Mouse (Mus musculus) ES-Bruce4 (cell line): ENCODE measurements around the gene Sik1. TPM values are rescaled to one million over a fixed set of nuclear protein-coding genes. Genes with fewer than 3 reads are reported as not detected.

Source experiments
- H3K27ac ChIP-seq: 2 replicates; pipeline ENCODE4 v1.5.1; 2012; ENCODE audit warnings: low read length, inconsistent platforms; ENCODE audit not compliant: insufficient read depth
- H3K27me3 ChIP-seq: 2 replicates; pipeline ENCODE4 v1.6.1; 2012; ENCODE audit warnings: mild to moderate bottlenecking, low read length, inconsistent platforms; ENCODE audit not compliant: control insufficient read depth, poor library complexity, insufficient read depth, severe bottlenecking
- H3K36me3 ChIP-seq: 2 replicates; pipeline ENCODE4 v1.6.1; 2012; ENCODE audit warnings: inconsistent platforms, mild to moderate bottlenecking, low read length, moderate library complexity; ENCODE audit not compliant: control insufficient read depth, poor library complexity, insufficient read depth, severe bottlenecking
- H3K4me1 ChIP-seq: one replicate; pipeline ENCODE4 v1.8.1; 2011; ENCODE audit warnings: low read length; ENCODE audit not compliant: control insufficient read depth, insufficient read depth
- H3K4me3 ChIP-seq: 2 replicates; pipeline ENCODE4 v1.5.1; 2011; ENCODE audit warnings: low read depth, mild to moderate bottlenecking, low read length
- H3K9ac ChIP-seq: 2 replicates; pipeline ENCODE4 v1.6.1; 2012; ENCODE audit warnings: low read depth, mild to moderate bottlenecking, inconsistent platforms; ENCODE audit not compliant: poor library complexity, severe bottlenecking
- H3K9me3 ChIP-seq: replicated peaks from 2 replicates; pipeline ENCODE4 v1.6.1; 2012; ENCODE audit warnings: mild to moderate bottlenecking, low read length, inconsistent platforms; ENCODE audit not compliant: control insufficient read depth, poor library complexity, insufficient read depth, severe bottlenecking
- CTCF ChIP-seq: IDR thresholded peaks from one replicate; pipeline ENCODE4 v1.8.1; 2011; ENCODE audit warnings: low read depth, low read length
- EP300 ChIP-seq: IDR thresholded peaks from 2 replicates; pipeline ENCODE4 v1.6.1; 2011; ENCODE audit warnings: low read depth, low read length; ENCODE audit not compliant: insufficient read depth
- POLR2A ChIP-seq: IDR thresholded peaks from one replicate; pipeline ENCODE4 v1.8.1; 2011; ENCODE audit warnings: low read length; ENCODE audit not compliant: insufficient read depth
- polyA plus RNA-seq: library from polyadenylated mRNA; stranded (reverse); fragments of >200 nt; gene quantifications from 2 replicates; pipeline ENCODE4 v1.2.4, GENCODE M21; 2011; ENCODE audit warnings: low read depth; ENCODE audit not compliant: missing spikeins, insufficient read depth, insufficient read length

Gene Sik1
- polyA plus RNA-seq, 1 experiment = 45.1 TPM

DNA sequence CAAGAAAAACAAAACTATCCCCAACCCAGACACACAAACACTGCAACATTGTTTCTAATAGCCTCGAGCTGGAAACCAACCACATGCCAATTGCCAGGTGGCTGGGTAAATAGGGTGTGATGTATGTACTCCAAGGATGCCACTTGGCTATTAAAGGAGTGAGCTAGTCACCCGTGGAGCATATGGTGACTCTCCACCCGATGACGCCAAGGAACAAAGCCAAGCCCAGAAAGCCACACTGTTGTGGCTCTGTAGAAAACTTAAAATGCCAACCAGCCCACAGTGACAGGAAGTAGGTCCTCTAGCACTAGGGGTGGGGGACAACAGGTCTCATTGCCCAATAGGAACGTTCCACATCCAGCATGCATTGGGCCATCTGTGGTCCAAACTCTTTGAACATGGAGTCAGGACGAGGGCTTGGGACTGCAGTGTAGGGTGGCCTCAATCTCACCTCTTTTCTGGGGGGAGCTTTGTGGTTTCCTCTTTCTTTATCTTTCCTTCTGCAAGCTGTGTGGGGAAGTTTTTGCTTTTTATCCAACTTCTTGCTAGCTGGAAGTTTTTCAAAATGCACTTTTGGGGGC, 15.1 kb downstream of the Sik1 start:
- H3K4me1 ChIP-seq = peaks cover 9% of the 10 kb centered on the region
- H3K9me3 ChIP-seq = 0 out of 2 replicates have a peak, but pooled peaks cover 4% of the 10 kb centered on the region
- H3K27ac ChIP-seq = peak overlapping the region; percentile 54; the same call in 1 of the 2 replicates
- H3K36me3 ChIP-seq = peaks cover 3% of the 10 kb centered on the region
- H3K4me3 ChIP-seq = no peak overlapping the region
- H3K27me3 ChIP-seq = no peaks in the 10 kb centered on the region
- TF ChIP-seq CTCF = no peak
- TF ChIP-seq POLR2A = no peak
- TF ChIP-seq EP300 = no peak
- H3K9ac ChIP-seq = no peak overlapping the region

DNA sequence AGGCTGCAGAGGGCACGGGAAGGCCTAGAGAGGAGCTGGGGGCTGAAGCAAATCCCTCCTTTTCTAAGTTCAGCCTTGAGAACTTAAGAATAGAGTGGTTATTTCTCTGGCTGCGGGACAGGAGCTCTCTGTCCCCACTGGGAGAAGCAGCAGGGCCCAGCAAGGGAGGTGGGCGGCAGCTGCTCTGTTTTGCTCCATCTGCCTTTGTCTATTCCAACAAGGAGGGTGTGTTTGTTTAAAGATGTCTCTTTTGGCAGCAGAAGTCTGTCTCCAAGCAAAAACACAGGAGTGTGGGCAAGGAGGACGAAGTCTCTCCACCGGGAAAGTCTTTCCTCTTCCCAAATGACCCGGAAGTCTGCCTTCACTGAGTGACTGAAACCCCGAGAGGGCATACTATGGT, 18.8 kb downstream of the Sik1 start:
- Histone ChIP-seq H3K27me3 (no peaks in the 10 kb centered on the region), H3K27ac (no peak overlapping the region), H3K4me3 (no peak overlapping the region), H3K9ac (no peak overlapping the region), H3K4me1 (peaks cover 12% of the 10 kb centered on the region), H3K9me3 (0 out of 2 replicates have a peak, but pooled peaks cover 4% of the 10 kb centered on the region), H3K36me3 (no peaks in the 10 kb centered on the region)
- TF ChIP-seq POLR2A (no peak), CTCF (no peak), EP300 (no peak)

DNA sequence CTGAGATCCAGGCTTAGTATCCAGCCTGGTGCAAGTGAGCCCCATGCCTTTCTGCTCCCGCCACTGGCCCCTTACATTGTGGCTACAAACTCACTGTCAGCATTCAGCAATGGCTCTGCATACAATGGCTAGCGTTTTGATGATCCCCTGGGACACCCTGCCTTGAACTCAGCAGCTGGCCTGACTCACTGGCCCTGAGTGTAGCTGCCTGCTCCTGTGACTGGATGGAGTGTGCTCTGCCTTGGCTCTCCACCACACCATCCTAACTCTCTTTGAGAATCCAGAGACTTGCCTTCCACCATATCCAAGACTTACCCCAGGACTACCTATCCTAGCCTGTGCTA, 19.4 kb downstream of the Sik1 start:
- H3K9ac ChIP-seq = no peak overlapping the region
- 0 out of 2 replicates have a peak, but pooled peaks cover 4% of the 10 kb centered on the region for H3K9me3 ChIP-seq
- no peaks in the 10 kb centered on the region for H3K36me3 ChIP-seq
- H3K27ac ChIP-seq = no peak overlapping the region
- H3K4me3 ChIP-seq = no peak overlapping the region
- no peaks in the 10 kb centered on the region for H3K27me3 ChIP-seq
- H3K4me1 ChIP-seq = peaks cover 12% of the 10 kb centered on the region
- TF ChIP-seq CTCF = no peak
- no peak for TF ChIP-seq EP300
- TF ChIP-seq POLR2A = no peak

DNA sequence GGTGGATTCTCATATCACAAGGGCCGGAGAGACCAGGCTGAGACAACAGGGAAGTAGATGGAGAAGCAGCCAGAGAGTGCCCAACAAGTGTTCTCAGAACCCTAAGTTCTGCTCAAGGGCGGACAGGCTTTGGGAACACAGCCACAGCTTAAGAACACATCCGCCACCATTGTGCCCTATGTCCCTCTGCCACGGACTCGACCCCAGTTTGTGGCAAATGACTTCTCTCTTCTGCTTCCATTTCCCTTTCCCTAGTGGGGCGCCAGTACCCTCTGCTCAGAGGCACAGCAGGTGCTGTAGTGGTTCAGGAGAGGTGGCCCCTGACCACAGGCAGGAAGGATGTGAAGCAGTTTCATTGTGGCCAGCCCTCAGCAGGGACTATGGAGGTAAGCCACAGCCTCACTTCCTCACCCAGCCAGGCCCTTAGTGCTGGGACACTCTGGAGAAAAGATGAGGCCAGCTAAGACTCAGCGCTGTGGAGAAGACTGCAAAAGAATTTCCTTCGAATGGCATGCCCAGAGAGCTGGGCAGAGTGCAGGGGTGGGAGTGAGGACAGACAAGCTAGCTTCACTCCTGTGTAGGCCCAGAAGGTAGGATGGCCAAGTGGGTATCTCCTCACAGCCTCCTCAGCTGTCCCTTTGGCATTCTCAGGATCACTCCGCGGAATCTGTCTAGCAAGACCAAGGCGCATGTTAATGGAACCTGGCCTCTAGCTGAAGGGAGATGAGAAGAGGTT, 19.9 kb downstream of the Sik1 start:
- TF ChIP-seq POLR2A (no peak), EP300 (no peak), CTCF (no peak)
- H3K9me3 ChIP-seq = 0 out of 2 replicates have a peak, but pooled peaks cover 4% of the 10 kb centered on the region
- peaks cover 16% of the 10 kb centered on the region for H3K4me1 ChIP-seq
- H3K27ac ChIP-seq = no peak overlapping the region
- no peak overlapping the region for H3K9ac ChIP-seq
- no peaks in the 10 kb centered on the region for H3K27me3 ChIP-seq
- no peak overlapping the region for H3K4me3 ChIP-seq
- no peaks in the 10 kb centered on the region for H3K36me3 ChIP-seq

DNA sequence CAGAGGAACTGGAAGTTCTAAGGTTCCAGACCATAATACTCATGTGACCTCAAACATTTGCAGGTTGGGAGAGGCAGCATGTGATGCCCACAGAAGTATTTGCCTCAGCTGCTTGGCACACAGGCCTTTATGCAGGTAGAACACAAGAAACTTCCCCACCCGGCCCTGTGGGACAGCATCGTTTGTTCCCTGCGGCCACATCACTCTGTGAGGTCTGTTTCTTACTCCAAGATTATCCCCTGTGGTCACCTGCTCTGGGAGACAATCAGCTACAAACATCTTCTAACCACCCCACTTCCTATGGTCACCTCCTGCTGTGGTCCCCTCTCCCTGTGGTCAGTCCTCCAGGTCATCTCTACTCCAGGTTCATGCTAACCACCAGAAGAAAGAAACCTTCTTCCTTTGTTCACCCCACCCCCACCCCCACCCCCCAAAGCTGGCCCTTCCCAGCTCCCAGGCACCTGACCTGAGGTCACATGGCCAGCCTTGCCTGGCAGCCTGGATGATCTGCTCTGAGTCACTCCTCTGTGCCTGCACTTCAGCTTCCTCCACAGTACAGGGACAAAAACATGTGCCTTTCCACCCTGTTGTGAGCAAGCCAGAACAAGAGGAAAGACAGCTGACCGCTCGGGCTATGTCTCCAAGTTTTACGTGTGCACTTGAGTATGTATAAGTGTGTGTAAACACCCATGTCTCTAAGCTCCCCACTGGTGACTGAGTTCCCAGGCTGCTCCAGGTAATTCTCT, 21.1 kb downstream of the Sik1 start:
- TF ChIP-seq POLR2A (no peak), EP300 (peak; percentile 62; the same call in 1 of the 2 replicates)
- 0 out of 2 replicates have a peak, but pooled peaks cover 4% of the 10 kb centered on the region for H3K9me3 ChIP-seq
- no peak overlapping the region for H3K9ac ChIP-seq
- H3K27me3 ChIP-seq = no peaks in the 10 kb centered on the region
- no peak overlapping the region for H3K27ac ChIP-seq
- H3K36me3 ChIP-seq = no peaks in the 10 kb centered on the region
- peaks cover 15% of the 10 kb centered on the region for H3K4me1 ChIP-seq
- H3K4me3 ChIP-seq = no peak overlapping the region
